Mouse (Mus musculus) heart, embryonic 15.5 days (tissue): ENCODE data around the gene Orai1. TPM values are rescaled to one million over a fixed set of nuclear protein-coding genes. Genes with fewer than 3 reads are reported as not detected.
A peak's percentile ranks its signal among the peaks of the same experiment; 100 is the strongest.
"Not testable (repeated sequence)": the region's sequence is repeated elsewhere in the genome, so short reads cannot be mapped to it uniquely, and the experiment has no call there.

ENCODE experiments used
- ATAC-seq: fragments of 200-750 bp; cut with Nextera tagmentation; replicated peaks from 2 replicates; pipeline ENCODE4 v1.8.0; 2017; ENCODE audit warnings: low read depth, moderate TSS enrichment; ENCODE audit not compliant: insufficient number of reproducible peaks, insufficient read depth, low FRiP score
- H3K27ac ChIP-seq: fragments of 300-500 bp; sonication (generic); 2 replicates; pipeline ENCODE4 v1.5.1; 2015; ENCODE audit warnings: mild to moderate bottlenecking, inconsistent platforms
- H3K27me3 ChIP-seq: fragments of 300-500 bp; sonication (generic); 2 replicates; pipeline ENCODE4 v1.6.1; 2015; ENCODE audit warnings: inconsistent platforms
- H3K36me3 ChIP-seq: fragments of 300-500 bp; sonication (generic); 2 replicates; pipeline ENCODE4 v1.6.1; 2015; ENCODE audit warnings: mild to moderate bottlenecking, inconsistent platforms
- H3K4me1 ChIP-seq: fragments of 300-500 bp; sonication (generic); replicated peaks from 2 replicates; pipeline ENCODE4 v1.6.1; 2015; ENCODE audit warnings: inconsistent platforms
- H3K4me2 ChIP-seq: fragments of 300-500 bp; sonication (generic); 2 replicates; pipeline ENCODE4 v1.6.1; 2015; ENCODE audit warnings: inconsistent platforms, mild to moderate bottlenecking, moderate library complexity
- H3K4me3 ChIP-seq: fragments of 300-500 bp; sonication (generic); 2 replicates; pipeline ENCODE4 v1.5.1; 2015; ENCODE audit warnings: mild to moderate bottlenecking, inconsistent platforms
- H3K9ac ChIP-seq: fragments of 300-500 bp; sonication (generic); 2 replicates; pipeline ENCODE4 v1.6.1; 2015; ENCODE audit warnings: mild to moderate bottlenecking, inconsistent platforms
- H3K9me3 ChIP-seq: fragments of 300-500 bp; sonication (generic); replicated peaks from 2 replicates; pipeline ENCODE4 v1.6.1; 2016; ENCODE audit warnings: inconsistent platforms
- WGBS: fragments of 180-500 bp; shearing (Covaris S2); methylation state at CpG from one replicate; pipeline ENCODE4 v1.1.7; 2015; ENCODE audit warnings: mixed read lengths; 5-methylcytosine and 5-hydroxymethylcytosine counted together
- polyA plus RNA-seq: library from polyadenylated mRNA; unstranded; fragments of >200 nt; fragmentation: Nextera tagmentation; extraction: Ambion mirVana; gene quantifications from 2 replicates; pipeline ENCODE4 v1.2.1, GENCODE M21; 2015

Orai1 gene
- polyA plus RNA-seq, 1 experiment from 2014 or later: 17.3 TPM

GRCm38 (mm10) chr5:123057366-123058250 is 42.7 kb downstream of the Orai1 start:
- Histone ChIP-seq H3K36me3 (no peaks in the 10 kb centered on the region), H3K9me3 (no peaks in the 10 kb centered on the region), H3K4me1 (peaks cover 21% of the 10 kb centered on the region), H3K4me3 (peak overlapping the region; percentile 49), H3K27ac (peak overlapping the region; percentile 86), H3K9ac (peak overlapping the region; percentile 53), H3K27me3 (no peaks in the 10 kb centered on the region), H3K4me2 (peak overlapping the region; percentile 58)
- peak; percentile 97 for ATAC-seq
- 8% methylated on average over 48 of the region's 48 CpGs for WGBS

- no peak for ATAC-seq
Measured at GRCm38 (mm10) chr5:123058251-123059102, 43.6 kb downstream of the Orai1 start.

GRCm38 (mm10) chr5:123059757-123060520 is 45.1 kb downstream of the Orai1 start:
- peak overlapping the region; percentile 54 for H3K4me2 ChIP-seq
- H3K9me3 ChIP-seq: no peaks in the 10 kb centered on the region
- H3K4me1 ChIP-seq: peaks cover 21% of the 10 kb centered on the region
- no peaks in the 10 kb centered on the region for H3K36me3 ChIP-seq
- H3K27me3 ChIP-seq: no peaks in the 10 kb centered on the region
- 0 out of 2 replicates have a peak overlapping the region, but pooled peaks have one; percentile 7 for H3K9ac ChIP-seq
- 12% methylated on average over 14 of the region's 14 CpGs for WGBS
- ATAC-seq: peak; percentile 37
- H3K4me3 ChIP-seq: peak overlapping the region; percentile 15
- H3K27ac ChIP-seq: peak overlapping the region; percentile 86

More at GRCm38 (mm10) chr5:123058251-123059102, 43.6 kb downstream of the Orai1 start:
- Histone ChIP-seq H3K27me3 (no peaks in the 10 kb centered on the region), H3K4me2 (peak overlapping the region; percentile 58), H3K27ac (peak overlapping the region; percentile 86), H3K9me3 (no peaks in the 10 kb centered on the region), H3K36me3 (no peaks in the 10 kb centered on the region), H3K4me1 (peaks cover 21% of the 10 kb centered on the region), H3K4me3 (peak overlapping the region; percentile 49), H3K9ac (peak overlapping the region; percentile 53)
- 32% methylated on average over 16 of the region's 16 CpGs for whole genome bisulfite sequencing

GRCm38 (mm10) chr5:123060706-123061401 is 46.0 kb downstream of the Orai1 start:
- Histone ChIP-seq H3K27me3 (no peaks in the 10 kb centered on the region), H3K4me1 (peaks cover 21% of the 10 kb centered on the region), H3K9me3 (no peaks in the 10 kb centered on the region), H3K36me3 (no peaks in the 10 kb centered on the region), H3K9ac (0 out of 2 replicates have a peak overlapping the region, but pooled peaks have one; percentile 7), H3K4me3 (peak overlapping the region; percentile 15), H3K27ac (peak overlapping the region; percentile 86), H3K4me2 (peak overlapping the region; percentile 54)
- WGBS: 52% methylated on average over 9 of the region's 9 CpGs
- ATAC-seq: no peak

- H3K4me1 ChIP-seq: peaks cover 21% of the 10 kb centered on the region
- not testable (repeated sequence) for H3K27me3 ChIP-seq, H3K4me3 ChIP-seq, ATAC-seq, H3K9me3 ChIP-seq, H3K9ac ChIP-seq, H3K4me2 ChIP-seq, H3K27ac ChIP-seq, H3K36me3 ChIP-seq
- WGBS: 73% methylated on average over 6 of the region's 6 CpGs
Measured at GRCm38 (mm10) chr5:123061402-123061749, 46.5 kb downstream of the Orai1 start.

- no peak overlapping the region for H3K27ac ChIP-seq
- no peaks in the 10 kb centered on the region for H3K36me3 ChIP-seq
- ATAC-seq: no peak
- no peak overlapping the region for H3K4me3 ChIP-seq
- H3K4me1 ChIP-seq: peaks cover 22% of the 10 kb centered on the region
- no peak overlapping the region for H3K4me2 ChIP-seq
- no peaks in the 10 kb centered on the region for H3K27me3 ChIP-seq
- H3K9ac ChIP-seq: no peak overlapping the region
- WGBS: 88% methylated on average over 3 of the region's 3 CpGs
- H3K9me3 ChIP-seq: no peaks in the 10 kb centered on the region
Measured at GRCm38 (mm10) chr5:123063141-123063540, 48.3 kb downstream of the Orai1 start.

- WGBS: 27% methylated on average over 6 of the region's 6 CpGs
- H3K36me3 ChIP-seq: no peaks in the 10 kb centered on the region
- H3K4me3 ChIP-seq: no peak overlapping the region
- no peaks in the 10 kb centered on the region for H3K9me3 ChIP-seq
- no peaks in the 10 kb centered on the region for H3K27me3 ChIP-seq
- ATAC-seq: no peak
- H3K4me1 ChIP-seq: peaks cover 14% of the 10 kb centered on the region
- H3K9ac ChIP-seq: no peak overlapping the region
- no peak overlapping the region for H3K4me2 ChIP-seq
- H3K27ac ChIP-seq: no peak overlapping the region
Measured at GRCm38 (mm10) chr5:123064207-123064606, 49.3 kb downstream of the Orai1 start.

- no peak overlapping the region for H3K9ac ChIP-seq
- no peaks in the 10 kb centered on the region for H3K27me3 ChIP-seq
- H3K9me3 ChIP-seq: no peaks in the 10 kb centered on the region
- peaks cover 4% of the 10 kb centered on the region for H3K4me1 ChIP-seq
- H3K4me2 ChIP-seq: 0 out of 2 replicates have a peak overlapping the region, but pooled peaks have one; percentile 22
- peak overlapping the region; percentile 89 for H3K27ac ChIP-seq
- 10% methylated on average over 6 of the region's 6 CpGs for WGBS
- ATAC-seq: peak; percentile 83
- H3K4me3 ChIP-seq: no peak overlapping the region
- H3K36me3 ChIP-seq: no peaks in the 10 kb centered on the region
Measured at GRCm38 (mm10) chr5:123067395-123067995, 52.6 kb downstream of the Orai1 start.

- H3K4me2 ChIP-seq: 0 out of 2 replicates have a peak within 1 kb of the TSS, but pooled peaks have one; percentile 22
Measured at GRCm38 (mm10) chr5:123068115-123068514, 53.2 kb downstream of the Orai1 start, which contains the start of gene Tmem120b. Tmem120b (plus strand) TSS chr5:123068415.

GRCm38 (mm10) chr5:123068714-123069113 is 53.8 kb downstream of the Orai1 start:
- Histone ChIP-seq H3K4me3 (no peak overlapping the region), H3K4me2 (no peak overlapping the region), H3K9me3 (no peaks in the 10 kb centered on the region), H3K4me1 (peaks cover 4% of the 10 kb centered on the region), H3K9ac (no peak overlapping the region), H3K36me3 (no peaks in the 10 kb centered on the region), H3K27ac (0 out of 2 replicates have a peak overlapping the region, but pooled peaks have one; percentile 89), H3K27me3 (no peaks in the 10 kb centered on the region)
- WGBS: 79% methylated on average over 2 of the region's 2 CpGs
- no peak for ATAC-seq

More at GRCm38 (mm10) chr5:123068115-123068514, 53.2 kb downstream of the Orai1 start, which contains the start of gene Tmem120b:
- no peak for ATAC-seq
- Histone ChIP-seq H3K27me3 (no peaks in the 10 kb centered on the region), H3K9me3 (no peaks in the 10 kb centered on the region), H3K4me3 (no peak within 1 kb of the TSS), H3K36me3 (no peaks in the 10 kb centered on the region), H3K9ac (no peak within 1 kb of the TSS), H3K27ac (peak within 1 kb of the TSS; percentile 89), H3K4me1 (peaks cover 4% of the 10 kb centered on the region)
- 88% methylated on average over 12 of the region's 12 CpGs for WGBS
